Mouse (Mus musculus) limb, embryonic 11.5 days (tissue): Measurements from ENCODE around the gene Tia1. TPM values are rescaled to one million over a fixed set of nuclear protein-coding genes. Genes with fewer than 3 reads are reported as not detected.

Experiments
- ATAC-seq: fragments of 200-750 bp; cut with Nextera tagmentation; 2 replicates; pipeline ENCODE4 v1.8.0; 2017; ENCODE audit warnings: low read depth; ENCODE audit not compliant: insufficient number of reproducible peaks, low FRiP score, low TSS enrichment
- DNase-seq: peaks from one replicate; pipeline ENCODE4 v3.0.0-alpha.2; 2015; ENCODE audit warnings: low spot score
- H3K27ac ChIP-seq: fragments of 300-500 bp; sonication (generic); replicated peaks from 2 replicates; pipeline ENCODE4 v1.5.1; 2014; ENCODE audit warnings: low read depth, mild to moderate bottlenecking, low read length
- H3K27me3 ChIP-seq: fragments of 300-500 bp; sonication (generic); 2 replicates; pipeline ENCODE4 v1.6.1; 2014; ENCODE audit warnings: mild to moderate bottlenecking, low read length, mixed read lengths; ENCODE audit not compliant: control insufficient read depth, insufficient read depth
- H3K36me3 ChIP-seq: fragments of 300-500 bp; sonication (generic); 2 replicates; pipeline ENCODE4 v1.6.1; 2014; ENCODE audit warnings: mild to moderate bottlenecking, low read length, moderate library complexity, mixed read lengths; ENCODE audit not compliant: control insufficient read depth, insufficient read depth
- H3K4me1 ChIP-seq: fragments of 300-500 bp; sonication (generic); 2 replicates; pipeline ENCODE4 v1.6.1; 2014; ENCODE audit warnings: low read length, mixed read lengths; ENCODE audit not compliant: control insufficient read depth, insufficient read depth
- H3K4me2 ChIP-seq: fragments of 300-500 bp; sonication (generic); 2 replicates; pipeline ENCODE4 v1.6.1; 2014; ENCODE audit warnings: low read depth, mild to moderate bottlenecking, moderate library complexity; ENCODE audit not compliant: severe bottlenecking
- H3K4me3 ChIP-seq: fragments of 300-500 bp; sonication (generic); 2 replicates; pipeline ENCODE4 v1.5.1; 2014; ENCODE audit warnings: low read depth, low read length
- H3K9ac ChIP-seq: fragments of 300-500 bp; sonication (generic); 2 replicates; pipeline ENCODE4 v1.6.1; 2014; ENCODE audit warnings: mild to moderate bottlenecking, low read length
- H3K9me3 ChIP-seq: fragments of 300-500 bp; sonication (generic); 2 replicates; pipeline ENCODE4 v1.6.1; 2016; ENCODE audit warnings: low read length; ENCODE audit not compliant: control insufficient read depth
- WGBS: fragments of 180-500 bp; shearing (Covaris S2); extraction: QIAGEN DNeasy Blood & Tissue Kit; methylation state at CpG from one replicate; pipeline ENCODE4 v1.1.7; 2014; 5-methylcytosine and 5-hydroxymethylcytosine counted together
- polyA plus RNA-seq: library from polyadenylated mRNA; unstranded; fragments of >200 nt; fragmentation: Nextera tagmentation; extraction: Ambion mirVana; gene quantifications from 2 replicates; pipeline ENCODE4 v1.2.1, GENCODE M21; 2014

Gene Tia1
- polyA plus RNA-seq, 1 experiment from 2014 or later = 246 TPM

DNA sequence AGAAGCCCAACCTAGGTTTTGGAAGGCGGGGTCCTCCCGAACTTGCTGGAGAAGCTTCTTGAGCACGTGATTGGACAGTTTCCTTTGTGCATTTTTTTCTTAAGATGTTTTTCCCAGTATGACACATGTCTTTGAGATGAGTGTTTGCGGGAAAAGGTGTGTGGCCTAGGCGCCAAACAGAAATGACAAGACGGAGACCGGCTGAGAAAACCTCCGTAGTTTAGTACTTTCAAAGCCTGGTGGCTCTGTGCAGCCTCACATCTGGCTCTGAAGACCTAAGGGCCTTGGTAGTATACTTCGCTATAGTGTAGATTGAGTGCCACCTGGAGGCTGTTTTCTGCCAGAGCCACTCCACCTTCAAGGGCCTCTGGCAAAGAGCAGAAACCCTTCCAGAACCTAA lies 3.0 kb upstream of the Tia1 start:
- 7% methylated on average over 9 of the region's 9 CpGs for WGBS
- H3K9me3 ChIP-seq = no peaks in the 10 kb centered on the region
- peak overlapping the region; percentile 29 for H3K4me2 ChIP-seq
- peaks cover 2% of the 10 kb centered on the region; the same call in 1 of the 2 replicates for H3K4me1 ChIP-seq
- H3K9ac ChIP-seq = peak overlapping the region; percentile 1; the same call in 1 of the 2 replicates
- no peaks in the 10 kb centered on the region for H3K36me3 ChIP-seq
- peak overlapping the region; percentile 19 for H3K4me3 ChIP-seq
- DNase-seq = peak; percentile 82
- ATAC-seq = peak; percentile 24; the same call in 1 of the 2 replicates
- no peak overlapping the region for H3K27ac ChIP-seq
- H3K27me3 ChIP-seq = no peaks in the 10 kb centered on the region

DNA sequence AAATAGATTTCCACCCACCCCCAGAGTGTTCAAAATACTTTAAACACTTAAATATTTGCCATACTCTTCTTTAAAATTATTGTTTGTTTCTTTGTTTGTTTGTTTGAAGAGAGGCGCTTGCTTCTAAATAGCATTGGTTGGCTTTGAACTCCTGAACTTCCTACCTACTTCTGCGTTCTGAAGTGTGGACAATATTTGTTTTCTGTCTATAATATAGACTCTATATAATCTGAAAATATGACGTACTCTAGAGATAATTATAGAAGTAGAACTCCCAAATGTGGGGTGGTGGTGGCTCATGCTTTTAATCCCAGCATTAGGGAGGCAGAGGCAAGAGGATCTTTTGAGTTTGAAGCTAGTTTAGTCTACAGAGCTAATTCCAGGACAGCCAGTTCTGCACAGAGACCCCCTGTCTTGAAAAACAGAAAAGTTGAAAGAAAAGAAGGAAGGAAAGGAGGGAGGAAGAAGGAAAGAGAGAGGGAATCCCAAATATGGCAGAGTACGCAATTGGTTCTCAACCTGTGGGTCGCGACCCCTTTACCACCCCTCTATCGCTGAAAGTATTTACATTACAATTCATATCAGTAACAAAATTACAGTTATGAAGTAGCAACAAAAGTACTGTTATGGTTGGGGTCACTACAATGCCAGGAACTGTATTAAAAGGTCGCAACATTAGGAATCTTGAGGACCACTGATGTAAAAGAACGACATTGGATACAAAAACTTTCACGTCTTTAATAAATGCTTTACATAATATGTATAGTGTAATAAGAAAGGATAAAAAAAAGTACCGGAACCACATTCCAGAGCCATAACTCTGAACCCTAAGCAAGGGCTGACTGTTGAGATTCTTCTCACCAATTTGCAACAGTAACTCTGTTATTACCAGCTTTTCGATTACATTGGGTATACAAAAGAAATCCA lies 1.1 kb upstream of the Tia1 start:
- Histone ChIP-seq H3K27me3 (no peaks in the 10 kb centered on the region), H3K9me3 (no peaks in the 10 kb centered on the region), H3K9ac (no peak overlapping the region), H3K27ac (no peak overlapping the region), H3K4me2 (peak overlapping the region; percentile 13; the same call in 1 of the 2 replicates), H3K4me1 (0 out of 2 replicates have a peak, but pooled peaks cover 2% of the 10 kb centered on the region), H3K36me3 (peaks cover 3% of the 10 kb centered on the region), H3K4me3 (peak overlapping the region; percentile 54)
- WGBS = 40% methylated on average over 12 of the region's 12 CpGs
- no peak for ATAC-seq
- DNase-seq = peak; percentile 27

DNA sequence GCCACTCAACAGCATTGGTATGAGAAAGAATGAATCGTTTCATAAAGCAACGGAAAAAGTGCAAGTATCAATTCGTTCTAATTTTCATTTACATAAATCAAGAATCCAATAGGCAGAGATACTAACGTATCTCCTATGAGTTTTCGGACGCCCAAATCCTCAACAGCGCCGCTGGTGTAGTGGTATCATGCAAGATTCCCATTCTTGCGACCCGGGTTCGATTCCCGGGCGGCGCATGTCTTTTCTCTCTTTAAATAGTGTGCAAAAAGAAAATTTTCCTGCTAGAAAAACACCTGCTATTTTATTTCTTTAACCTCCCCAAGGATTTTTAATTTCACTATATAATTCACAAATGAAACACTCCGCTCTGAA lies 305 bp upstream of the Tia1 start:
- no peaks in the 10 kb centered on the region for H3K9me3 ChIP-seq
- DNase-seq (peak; percentile 96), ATAC-seq (no peak; the same call in 1 of the 2 replicates)
- peak overlapping the region; percentile 54 for H3K4me3 ChIP-seq
- H3K4me2 ChIP-seq = peak overlapping the region; percentile 23
- peak overlapping the region; percentile 94 for H3K27ac ChIP-seq
- peaks cover 3% of the 10 kb centered on the region for H3K36me3 ChIP-seq
- H3K9ac ChIP-seq = no peak overlapping the region
- no peaks in the 10 kb centered on the region for H3K27me3 ChIP-seq
- H3K4me1 ChIP-seq = 0 out of 2 replicates have a peak, but pooled peaks cover 2% of the 10 kb centered on the region
- WGBS = under 1% methylated on average over 15 of the region's 15 CpGs

DNA sequence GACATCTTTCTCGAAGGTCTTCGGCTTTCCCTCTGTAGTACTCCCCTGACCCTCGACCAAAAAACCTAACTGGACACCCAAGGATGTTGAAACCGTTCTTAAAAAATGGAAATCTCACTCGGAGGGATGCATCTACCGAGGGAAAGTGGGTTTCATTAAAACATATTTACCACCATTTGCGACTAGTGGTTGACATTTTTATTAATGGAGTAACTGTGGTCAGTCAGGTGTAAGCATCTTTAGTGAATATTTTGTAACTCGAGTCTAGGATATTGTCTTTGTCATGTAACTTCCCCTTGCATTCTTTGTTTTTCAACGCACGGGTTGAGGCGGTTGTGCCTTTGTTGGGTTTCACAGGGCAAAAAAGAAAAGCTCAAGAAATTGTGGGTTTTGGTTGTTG lies 977 bp downstream of the Tia1 start:
- H3K27me3 ChIP-seq = no peaks in the 10 kb centered on the region
- peak overlapping the region; percentile 54 for H3K4me3 ChIP-seq
- 0 out of 2 replicates have a peak, but pooled peaks cover 2% of the 10 kb centered on the region for H3K4me1 ChIP-seq
- H3K9ac ChIP-seq = peak overlapping the region; percentile 88
- ATAC-seq (no peak), DNase-seq (peak; percentile 34)
- WGBS = under 1% methylated on average over 11 of the region's 11 CpGs
- H3K27ac ChIP-seq = peak overlapping the region; percentile 94
- peaks cover 3% of the 10 kb centered on the region for H3K36me3 ChIP-seq
- H3K4me2 ChIP-seq = peak overlapping the region; percentile 54
- H3K9me3 ChIP-seq = no peaks in the 10 kb centered on the region

GRCm38 (mm10) chr6:86406306-86406705 lies 2.3 kb downstream of the Tia1 start:
- H3K4me2 ChIP-seq = peak overlapping the region; percentile 24; the same call in 1 of the 2 replicates
- H3K9me3 ChIP-seq = no peaks in the 10 kb centered on the region
- ATAC-seq (no peak), DNase-seq (no peak)
- H3K4me1 ChIP-seq = 0 out of 2 replicates have a peak, but pooled peaks cover 2% of the 10 kb centered on the region
- peak overlapping the region; percentile 15; the same call in 1 of the 2 replicates for H3K4me3 ChIP-seq
- no peaks in the 10 kb centered on the region for H3K27me3 ChIP-seq
- no peak overlapping the region for H3K27ac ChIP-seq
- H3K36me3 ChIP-seq = peaks cover 3% of the 10 kb centered on the region
- H3K9ac ChIP-seq = no peak overlapping the region

DNA sequence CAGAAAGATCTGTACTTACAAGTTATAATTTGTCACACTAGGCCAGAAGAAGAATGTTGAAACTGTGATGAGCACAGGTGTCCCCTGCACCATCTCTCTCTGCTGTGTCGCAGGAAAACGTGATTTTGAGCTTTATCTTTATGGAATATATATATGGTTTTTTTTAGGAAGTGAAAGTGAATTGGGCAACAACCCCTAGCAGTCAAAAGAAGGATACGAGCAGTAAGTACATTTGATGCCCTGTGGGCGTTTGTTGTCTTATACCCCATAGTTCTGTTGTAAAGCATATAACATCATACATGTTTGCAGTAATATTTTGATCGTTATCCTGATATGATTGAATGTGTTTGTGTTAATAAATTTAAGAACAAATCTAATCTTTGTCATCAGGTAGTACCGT lies 14.7 kb downstream of the Tia1 start:
- peaks cover 20% of the 10 kb centered on the region; the same call in 1 of the 2 replicates for H3K36me3 ChIP-seq
- ATAC-seq (no peak), DNase-seq (no peak)
- 93% methylated on average over 6 of the region's 6 CpGs for WGBS
- no peak overlapping the region for H3K9ac ChIP-seq
- no peaks in the 10 kb centered on the region for H3K27me3 ChIP-seq
- H3K4me1 ChIP-seq = no peaks in the 10 kb centered on the region
- no peaks in the 10 kb centered on the region for H3K9me3 ChIP-seq
- no peak overlapping the region for H3K4me3 ChIP-seq
- no peak overlapping the region for H3K4me2 ChIP-seq
- no peak overlapping the region for H3K27ac ChIP-seq

GRCm38 (mm10) chr6:86419239-86419638 lies 15.2 kb downstream of the Tia1 start:
- H3K4me1 ChIP-seq = no peaks in the 10 kb centered on the region
- no peak for DNase-seq
- 90% methylated on average over 3 of the region's 3 CpGs for WGBS
- no peak overlapping the region for H3K27ac ChIP-seq
- no peak overlapping the region for H3K4me2 ChIP-seq
- H3K27me3 ChIP-seq = no peaks in the 10 kb centered on the region
- peaks cover 20% of the 10 kb centered on the region; the same call in 1 of the 2 replicates for H3K36me3 ChIP-seq
- no peak overlapping the region for H3K9ac ChIP-seq
- H3K9me3 ChIP-seq = no peaks in the 10 kb centered on the region
- ATAC-seq = no peak
- H3K4me3 ChIP-seq = no peak overlapping the region

DNA sequence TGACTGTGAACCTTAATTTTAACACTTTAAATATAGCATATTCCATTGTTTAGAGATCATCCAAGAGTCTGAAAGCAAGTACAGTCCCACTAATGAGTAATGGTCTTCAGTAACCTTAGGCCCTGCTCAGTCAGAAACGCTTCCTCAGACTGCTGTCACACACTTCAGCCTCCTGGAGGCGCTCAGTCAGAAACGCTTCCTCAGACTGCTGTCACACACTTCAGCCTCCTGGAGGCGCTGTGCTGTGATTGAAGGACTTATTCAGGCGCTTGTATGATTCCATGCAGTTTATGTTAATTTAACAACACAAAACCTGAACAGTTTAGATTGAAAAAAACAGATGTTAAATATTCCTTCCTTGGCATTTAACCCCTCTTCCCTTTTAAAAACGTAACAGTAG lies 16.5 kb downstream of the Tia1 start:
- DNase-seq = no peak
- H3K4me1 ChIP-seq = no peaks in the 10 kb centered on the region

More for the DNA sequence above, 16.5 kb downstream of the Tia1 start:
- no peaks in the 10 kb centered on the region for H3K9me3 ChIP-seq
- ATAC-seq = no peak
- peaks cover 25% of the 10 kb centered on the region; the same call in 1 of the 2 replicates for H3K36me3 ChIP-seq
- no peaks in the 10 kb centered on the region for H3K27me3 ChIP-seq
- H3K4me2 ChIP-seq = no peak overlapping the region
- WGBS = 79% methylated on average over 6 of the region's 6 CpGs
- H3K4me3 ChIP-seq = no peak overlapping the region
- H3K27ac ChIP-seq = no peak overlapping the region
- no peak overlapping the region for H3K9ac ChIP-seq
